Mouse (Mus musculus) Patski (cell line): ENCODE results near the gene Fgfr2. TPM values are rescaled to one million over a fixed set of nuclear protein-coding genes. Genes with fewer than 3 reads are reported as not detected.

ENCODE experiments used
- ATAC-seq: fragments of 100-300 bp; one replicate; pipeline ENCODE4 v1.8.0; 2021
- CTCF ChIA-PET: fragments of 350-600 bp; sonication (Branson Sonifier 250); formaldehyde crosslinking; loops from one replicate; lab custom pipeline; 2022; ENCODE audit warnings: inconsistent platforms; lab: Charles Lee
- POLR2A ChIA-PET: fragments of 350-600 bp; sonication (Branson Sonifier 250); formaldehyde crosslinking; loops from one replicate; lab custom pipeline; 2022; ENCODE audit warnings: antibody characterized with exemption, inconsistent platforms; lab: Charles Lee
- DNase-seq: peaks from one replicate; pipeline ENCODE4 v3.0.0-alpha.2; 2011; ENCODE audit warnings: low read depth, low spot score
- H3K27me3 ChIP-seq: fragments of 371-371 bp; one replicate; pipeline ENCODE4 v1.5.1; 2021
- CTCF ChIP-seq: fragments of 100-300 bp; IDR thresholded peaks from one replicate; pipeline ENCODE4 v1.5.1; 2021
- in situ Hi-C: fragments of 300-500 bp; cut with MboI; formaldehyde crosslinking; loops from 3 replicates; pipeline ENCODE4 v1.11.1; 2018; ENCODE audit warnings: low pct_unique_long_range_greater_than_20kb, mixed read lengths
- polyA plus RNA-seq: library from polyadenylated mRNA; unstranded; gene quantifications from one replicate; pipeline ENCODE4 v1.2.3, GENCODE M21; 2021

The Fgfr2 gene
- polyA plus RNA-seq, 1 experiment from 2014 or later = 48.8 TPM

- CTCF ChIA-PET = interaction anchor here (0.9 to 1.7 kb wide), 5 partner anchors 16 to 99 kb away, joined by 3 to 4 read pairs (median 4); no protein-coding TSS in a partner anchor
- ATAC-seq (peak; percentile 26), DNase-seq (peak; percentile 50)
- no peak for TF ChIP-seq CTCF
- H3K27me3 ChIP-seq = no peaks in the 10 kb centered on the region
- POLR2A ChIA-PET = interaction anchor here (0.8 to 0.9 kb wide), 2 partner anchors 10 to 142 kb away, joined by 3 to 5 read pairs; no protein-coding TSS in a partner anchor
- in situ Hi-C loops = no loop called here
Observed at GRCm38 (mm10) chr7:132713483-132714126, 409.5 kb downstream of the Fgfr2 start.

- no peak for DNase-seq
- in situ Hi-C loops = no loop called here
- CTCF ChIA-PET = interaction anchor here (1.0 to 1.5 kb wide), 3 partner anchors 16 to 99 kb away, joined by 3 to 4 read pairs (median 4); no protein-coding TSS in a partner anchor
- no peak for ATAC-seq
- H3K27me3 ChIP-seq = no peaks in the 10 kb centered on the region
- POLR2A ChIA-PET = interaction anchor here (0.8 to 0.9 kb wide), 2 partner anchors 11 to 142 kb away, joined by 3 to 5 read pairs; no protein-coding TSS in a partner anchor
- TF ChIP-seq CTCF = no peak
Observed at GRCm38 (mm10) chr7:132712956-132713355, 410.2 kb downstream of the Fgfr2 start.

- TF ChIP-seq CTCF = no peak
- in situ Hi-C loops = no loop called here
- no peaks in the 10 kb centered on the region for H3K27me3 ChIP-seq
- DNase-seq (no peak), ATAC-seq (no peak)
- CTCF ChIA-PET = interaction anchor here (1.5 kb wide), 1 partner anchor 15 kb away, joined by 4 read pairs; no protein-coding TSS in a partner anchor
- POLR2A ChIA-PET = interaction anchor here (0.8 kb wide), 1 partner anchor 10 kb away, joined by 4 read pairs; no protein-coding TSS in a partner anchor
Observed at GRCm38 (mm10) chr7:132712044-132712708, 411.0 kb downstream of the Fgfr2 start.

- ATAC-seq = no peak
- TF ChIP-seq CTCF = no peak
- no peaks in the 10 kb centered on the region for H3K27me3 ChIP-seq
- in situ Hi-C loops = no loop called here
- ChIA-PET POLR2A (interaction anchor here (0.8 kb wide), 1 partner anchor 10 kb away, joined by 4 read pairs; no protein-coding TSS in a partner anchor), CTCF (no interaction called here)
- DNase-seq = no peak
Observed at GRCm38 (mm10) chr7:132711579-132711978, 411.6 kb downstream of the Fgfr2 start.

GRCm38 (mm10) chr7:132705130-132705529 is 418.0 kb downstream of the Fgfr2 start:
- ATAC-seq (no peak), DNase-seq (no peak)
- ChIA-PET POLR2A (no interaction called here), CTCF (no interaction called here)
- in situ Hi-C loops = no loop called here
- H3K27me3 ChIP-seq = no peaks in the 10 kb centered on the region
- no peak for TF ChIP-seq CTCF

- ATAC-seq (no peak), DNase-seq (no peak)
- H3K27me3 ChIP-seq = no peaks in the 10 kb centered on the region
- no peak for TF ChIP-seq CTCF
- CTCF ChIA-PET = no interaction called here
- POLR2A ChIA-PET = no interaction called here
- in situ Hi-C loops = no loop called here
Observed at GRCm38 (mm10) chr7:132704310-132704875, 418.8 kb downstream of the Fgfr2 start.

- TF ChIP-seq CTCF = no peak
- H3K27me3 ChIP-seq = no peaks in the 10 kb centered on the region
- in situ Hi-C loops = no loop called here
- CTCF ChIA-PET = no interaction called here
- ATAC-seq = no peak
- POLR2A ChIA-PET = no interaction called here
- DNase-seq = no peak
Observed at GRCm38 (mm10) chr7:132703515-132704309, 419.4 kb downstream of the Fgfr2 start.

GRCm38 (mm10) chr7:132702492-132703070 is 420.6 kb downstream of the Fgfr2 start:
- no peaks in the 10 kb centered on the region for H3K27me3 ChIP-seq
- TF ChIP-seq CTCF = no peak
- no peak for DNase-seq
- CTCF ChIA-PET = no interaction called here
- ATAC-seq = no peak
- POLR2A ChIA-PET = no interaction called here
- in situ Hi-C loops = no loop called here

GRCm38 (mm10) chr7:132702024-132702423 is 421.1 kb downstream of the Fgfr2 start:
- POLR2A ChIA-PET = no interaction called here
- in situ Hi-C loops = no loop called here
- DNase-seq (no peak), ATAC-seq (no peak)
- H3K27me3 ChIP-seq = no peaks in the 10 kb centered on the region
- CTCF ChIA-PET = interaction anchor here (1.5 kb wide), 1 partner anchor 10 kb away, joined by 3 read pairs; no protein-coding TSS in a partner anchor
- TF ChIP-seq CTCF = no peak

GRCm38 (mm10) chr7:132701412-132701811 is 421.7 kb downstream of the Fgfr2 start:
- CTCF ChIA-PET = interaction anchor here (1.5 kb wide), 1 partner anchor 9 kb away, joined by 3 read pairs; no protein-coding TSS in a partner anchor
- in situ Hi-C loops = no loop called here
- no peaks in the 10 kb centered on the region for H3K27me3 ChIP-seq
- no peak for DNase-seq
- no peak for TF ChIP-seq CTCF
- no peak for ATAC-seq
- POLR2A ChIA-PET = no interaction called here
